Mouse (Mus musculus): Measurements from ENCODE around the gene A630095N17Rik. TPM values are rescaled to one million over a fixed set of nuclear protein-coding genes. Genes with fewer than 3 reads are reported as not detected.

A630095N17Rik gene
- polyA plus RNA-seq, 1 experiment from 2014 or later = not detected

DNA sequence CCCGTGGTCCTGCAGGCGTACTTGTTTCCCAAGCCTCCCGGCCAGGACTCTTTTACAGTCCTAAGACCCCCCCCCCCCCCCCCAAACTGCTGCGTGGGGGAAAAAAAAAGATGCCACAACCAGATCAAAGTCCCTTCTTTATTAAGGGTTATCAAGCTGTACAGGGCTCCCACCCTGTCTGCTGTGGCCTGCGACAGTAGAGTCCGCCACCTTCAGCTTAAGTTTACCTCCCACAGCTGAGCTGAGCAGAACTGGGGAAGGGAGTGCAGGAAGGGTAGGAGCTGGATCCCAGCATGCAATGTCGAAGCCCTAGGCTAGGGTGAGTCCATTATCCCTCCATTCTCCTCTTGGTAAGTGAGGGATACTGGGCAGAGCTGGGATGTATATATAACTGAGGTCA is 51.2 kb downstream of the A630095N17Rik start:
- Histone ChIP-seq H3K4me1 (replicated peaks) (peaks cover 30% of the 10 kb centered on the region), H3K4me3 (peak overlapping the region; percentile 50; the same call in 1 of the 2 replicates), H3K9me3 (no peaks in the 10 kb centered on the region), H3K36me3 (peaks cover 68% of the 10 kb centered on the region), H3K9ac (no peak overlapping the region), H3K27me3 (no peaks in the 10 kb centered on the region), H3K27ac (replicated peaks) (no peak overlapping the region), H3K4me2 (peak overlapping the region; percentile 89)
- 41% methylated on average over 7 of the region's 7 CpGs for WGBS
- ATAC-seq (ENCODE audit: low FRiP score, low read depth) = no peak

DNA sequence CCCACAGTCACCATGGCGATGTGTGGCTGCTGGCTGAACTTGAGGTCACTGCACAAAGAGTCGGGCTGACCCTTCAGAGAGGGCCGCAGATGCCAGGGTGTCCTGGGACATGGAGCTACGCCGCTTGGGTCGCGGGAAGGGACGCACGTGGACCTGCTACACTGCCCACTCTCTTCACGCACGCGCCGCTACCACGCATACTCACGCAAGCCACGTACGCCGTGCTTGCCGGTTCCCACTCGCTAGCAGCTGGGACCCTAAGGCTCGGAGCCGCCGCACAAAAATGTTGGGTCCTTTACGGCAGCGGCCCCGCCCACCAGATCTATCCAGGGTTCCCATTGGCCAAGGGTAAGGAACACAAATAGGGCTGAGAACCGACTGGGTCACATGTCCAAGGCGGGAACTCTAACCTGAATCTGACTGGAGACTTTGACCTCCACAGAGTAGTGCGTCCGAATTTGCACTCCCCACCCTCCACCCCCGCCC is 51.8 kb downstream of the A630095N17Rik start, which contains the start of gene Abcb6:
Abcb6 (minus strand) TSS at position 288 of the 486 bp plus-strand sequence.
- Histone ChIP-seq H3K9ac (peak within 1 kb of the TSS; percentile 50), H3K27ac (replicated peaks) (peak within 1 kb of the TSS; percentile 61), H3K27me3 (no peaks in the 10 kb centered on the region), H3K4me2 (peak within 1 kb of the TSS; percentile 89), H3K36me3 (peaks cover 68% of the 10 kb centered on the region), H3K9me3 (no peaks in the 10 kb centered on the region), H3K4me3 (peak within 1 kb of the TSS; percentile 50), H3K4me1 (replicated peaks) (peaks cover 30% of the 10 kb centered on the region)
- peak; percentile 91 for ATAC-seq (ENCODE audit: low FRiP score, low read depth)
- WGBS = under 1% methylated on average over 31 of the region's 31 CpGs

DNA sequence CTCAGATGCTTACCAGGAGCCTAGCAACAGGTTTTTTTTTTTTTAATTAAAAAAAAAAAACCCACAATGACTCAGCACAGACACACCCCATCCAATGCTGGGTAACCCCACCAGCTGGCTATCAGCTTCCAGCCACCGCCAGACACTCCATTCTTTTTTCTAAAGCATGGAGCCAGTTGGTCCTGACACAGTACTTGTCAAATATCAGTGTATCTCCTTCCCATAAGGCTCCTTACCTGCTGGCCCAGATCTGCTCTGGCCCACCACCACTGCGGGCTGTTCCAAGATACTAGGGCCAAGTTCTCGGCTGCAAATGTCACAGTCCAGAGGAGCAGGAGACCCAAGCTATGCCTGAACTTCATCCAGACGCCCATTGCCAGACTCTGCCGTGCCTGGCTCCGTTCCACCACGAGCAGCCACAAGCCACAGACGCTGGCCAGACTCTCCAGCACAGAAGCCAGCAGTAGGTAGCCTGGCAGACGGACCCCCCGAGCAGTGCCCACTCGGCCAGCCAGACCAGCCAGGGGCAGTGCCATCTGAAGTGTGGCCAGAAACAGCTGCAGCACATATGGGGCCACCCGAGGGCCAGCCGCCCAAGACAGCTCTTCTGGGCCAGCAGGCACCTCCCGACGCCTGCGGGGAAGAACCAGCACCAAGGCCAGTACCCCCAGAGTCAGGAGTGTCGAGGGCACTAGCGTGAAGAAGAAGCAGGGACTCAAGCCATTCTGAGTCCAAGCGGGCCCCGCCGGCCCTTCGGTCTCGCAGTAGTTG is 52.4 kb downstream of the A630095N17Rik start:
- Histone ChIP-seq H3K4me2 (peak overlapping the region; percentile 89), H3K4me1 (replicated peaks) (peaks cover 30% of the 10 kb centered on the region), H3K9ac (peak overlapping the region; percentile 50), H3K36me3 (peaks cover 67% of the 10 kb centered on the region), H3K27ac (replicated peaks) (peak overlapping the region; percentile 61), H3K4me3 (peak overlapping the region; percentile 50), H3K27me3 (no peaks in the 10 kb centered on the region), H3K9me3 (no peaks in the 10 kb centered on the region)
- peak; percentile 59 for ATAC-seq (ENCODE audit: low FRiP score, low read depth)
- WGBS = 7% methylated on average over 23 of the region's 23 CpGs

Small RNA genes within 50 kb of the gene (microRNA-seq; reads per million reads assigned to microRNA genes)
- gene Gm27943 = not detected

Other genes starting within 250 kb of the A630095N17Rik start
- 6.8 and 6.9 TPM in 2 replicates for gene Nhej1, start 106.9 kb downstream of the A630095N17Rik start, polyA plus RNA-seq (2015; fragmentation: Nextera tagmentation; extraction: Ambion mirVana)
- gene Slc23a3, start 98.2 kb downstream of the A630095N17Rik start, polyA plus RNA-seq (2015; fragmentation: Nextera tagmentation; extraction: Ambion mirVana) = not detected in 2 replicates
- 48.2 and 52.3 TPM in 2 replicates for gene Cnppd1, start 89.4 kb downstream of the A630095N17Rik start, polyA plus RNA-seq (2015; fragmentation: Nextera tagmentation; extraction: Ambion mirVana)
- 134 and 146 TPM in 2 replicates for gene Retreg2, start 89.3 kb downstream of the A630095N17Rik start, polyA plus RNA-seq (2015; fragmentation: Nextera tagmentation; extraction: Ambion mirVana)
- gene Zfand2b, start 63.5 kb downstream of the A630095N17Rik start, polyA plus RNA-seq (2015; fragmentation: Nextera tagmentation; extraction: Ambion mirVana) = 40.1 and 40.2 TPM in 2 replicates
- gene Abcb6, start 51.7 kb downstream of the A630095N17Rik start, polyA plus RNA-seq (2015; fragmentation: Nextera tagmentation; extraction: Ambion mirVana) = 45.1 and 48.4 TPM in 2 replicates
- 23.2 and 24.2 TPM in 2 replicates for gene Ankzf1, start 40.0 kb downstream of the A630095N17Rik start, polyA plus RNA-seq (2015; fragmentation: Nextera tagmentation; extraction: Ambion mirVana)
- gene Atg9a, start 39.9 kb downstream of the A630095N17Rik start, polyA plus RNA-seq (2015; fragmentation: Nextera tagmentation; extraction: Ambion mirVana) = 57.5 and 66.3 TPM in 2 replicates
- gene Glb1l, start 21.3 kb downstream of the A630095N17Rik start, polyA plus RNA-seq (2015; fragmentation: Nextera tagmentation; extraction: Ambion mirVana) = 20.3 and 22.0 TPM in 2 replicates
- 146 and 147 TPM in 2 replicates for gene Stk16, start 21.3 kb downstream of the A630095N17Rik start, polyA plus RNA-seq (2015; fragmentation: Nextera tagmentation; extraction: Ambion mirVana)
- 26.8 and 28.1 TPM in 2 replicates for gene Tuba4a, start 12.2 kb downstream of the A630095N17Rik start, polyA plus RNA-seq (2015; fragmentation: Nextera tagmentation; extraction: Ambion mirVana)
- gene Dnajb2, start 4.3 kb upstream of the A630095N17Rik start, polyA plus RNA-seq (2015; fragmentation: Nextera tagmentation; extraction: Ambion mirVana) = 72.5 and 85.0 TPM in 2 replicates
- 30.4 and 33.5 TPM in 2 replicates for gene Ptprn, start 32.4 kb upstream of the A630095N17Rik start, polyA plus RNA-seq (2015; fragmentation: Nextera tagmentation; extraction: Ambion mirVana)
- gene Resp18, start 46.3 kb upstream of the A630095N17Rik start, polyA plus RNA-seq (2015; fragmentation: Nextera tagmentation; extraction: Ambion mirVana) = 203 and 214 TPM in 2 replicates
- 140 and 145 TPM in 2 replicates for gene Dnpep, start 85.9 kb upstream of the A630095N17Rik start, polyA plus RNA-seq (2015; fragmentation: Nextera tagmentation; extraction: Ambion mirVana)
- 1.1 and 1.7 TPM in 2 replicates for gene Des, start 128.2 kb upstream of the A630095N17Rik start, polyA plus RNA-seq (2015; fragmentation: Nextera tagmentation; extraction: Ambion mirVana)
- gene Speg, start 143.2 kb upstream of the A630095N17Rik start, polyA plus RNA-seq (2015; fragmentation: Nextera tagmentation; extraction: Ambion mirVana) = 22.4 and 25.0 TPM in 2 replicates
- gene Gmppa, start 203.8 kb upstream of the A630095N17Rik start, polyA plus RNA-seq (2015; fragmentation: Nextera tagmentation; extraction: Ambion mirVana) = 73.8 and 79.0 TPM in 2 replicates
- gene Asic4, start 218.3 kb upstream of the A630095N17Rik start, polyA plus RNA-seq (2015; fragmentation: Nextera tagmentation; extraction: Ambion mirVana) = 21.2 and 22.8 TPM in 2 replicates
- gene Chpf, start 247.2 kb upstream of the A630095N17Rik start, polyA plus RNA-seq (2015; fragmentation: Nextera tagmentation; extraction: Ambion mirVana) = 46.1 and 53.4 TPM in 2 replicates
- gene Tmem198, start 247.4 kb upstream of the A630095N17Rik start, polyA plus RNA-seq (2015; fragmentation: Nextera tagmentation; extraction: Ambion mirVana) = 45.2 and 49.9 TPM in 2 replicates